8 mouse cellular contexts compared by ENCODE assay signal in genomic region chr10:128900698-128901097, GRCm38 (mm10). TPM values are rescaled to one million over a fixed set of nuclear protein-coding genes. Genes with fewer than 3 reads are reported as not detected.
DNase-seq lines count a peak whose midpoint lies in the region; ATAC-seq and TF ChIP-seq lines count a peak whose summit lies in the region.

TSS of gene Cd63 (plus strand) at chr10:128900989.

- H3K9ac ChIP-seq in intestine, embryonic 16.5 days (ENCODE audit: low read depth, low read length), result no peak within 1 kb of the TSS

- 0 out of 2 replicates have a peak, but pooled peaks have one; percentile 47 for ATAC-seq in intestine, embryonic 16.5 days
- ATAC-seq in megakaryocyte progenitor cell, adult 5-6 weeks (replicated peaks; ENCODE audit: poor library complexity), result peak; percentile 17; the same call in 1 of the 2 replicates
- no peak for ATAC-seq in inflammation-experienced regulatory T-cells, adult 6 months

- H3K4me1 ChIP-seq in bone marrow, adult 2 months (ENCODE audit: control insufficient read depth, insufficient read depth, low read length), result peaks cover 3% of the 10 kb centered on the region
- no peaks in the 10 kb centered on the region for H3K4me1 ChIP-seq in intestine, embryonic 16.5 days (ENCODE audit: control insufficient read depth, insufficient read depth, low read length)

- WGBS in bone marrow, adult 2 months, result 68% methylated on average over 3 of the region's 3 CpGs
- WGBS in intestine, embryonic 16.5 days, result 84% methylated on average over 3 of the region's 3 CpGs

- no peak for TF ChIP-seq POLR2A in bone marrow, adult 2 months (IDR thresholded peaks at IDR 0.05; ENCODE audit: borderline replicate concordance, control insufficient read depth, low read depth, low read length)

- H3K4me2 ChIP-seq in intestine, embryonic 16.5 days (ENCODE audit: low read depth, low read length), result no peak within 1 kb of the TSS

- H3K36me3 ChIP-seq in intestine, embryonic 16.5 days (ENCODE audit: control insufficient read depth, insufficient read depth, low read length), result no peaks in the 10 kb centered on the region

- no peak within 1 kb of the TSS for H3K4me3 ChIP-seq in layer of hippocampus, adult 2 months
- peak within 1 kb of the TSS; percentile 61 for H3K4me3 ChIP-seq in bone marrow, adult 2 months (replicated peaks; ENCODE audit: control insufficient read depth, low read depth, low read length)
- H3K4me3 ChIP-seq in intestine, embryonic 16.5 days (ENCODE audit: low read length), result no peak within 1 kb of the TSS

- no peaks in the 10 kb centered on the region for H3K9me3 ChIP-seq in intestine, embryonic 16.5 days (ENCODE audit: control insufficient read depth, low read length)

- TF ChIP-seq CTCF in layer of hippocampus, adult 2 months (conservative IDR thresholded peaks at IDR 0.05), result no peak
- no peak for TF ChIP-seq CTCF in bone marrow, adult 2 months (IDR thresholded peaks at IDR 0.05; ENCODE audit: control insufficient read depth, insufficient read depth, low read length)

- no peak within 1 kb of the TSS for H3K27ac ChIP-seq in layer of hippocampus, adult 2 months
- peak within 1 kb of the TSS; percentile 77 for H3K27ac ChIP-seq in bone marrow, adult 2 months (ENCODE audit: control insufficient read depth, insufficient read depth, low read depth, low read length, poor library complexity)
- no peak within 1 kb of the TSS for H3K27ac ChIP-seq in intestine, embryonic 16.5 days (ENCODE audit: low read length)

- H3K27me3 ChIP-seq in intestine, embryonic 16.5 days (replicated peaks; ENCODE audit: control insufficient read depth, insufficient read depth, low read length), result peaks cover 11% of the 10 kb centered on the region

- DNase-seq in layer of hippocampus, adult 2 months (ENCODE audit: low spot score in 2 of 2), result no peak
- no peak for DNase-seq in layer of hippocampus, adult 9-10 months (ENCODE audit: low spot score)
- DNase-seq in gastrocnemius, postnatal 4 days (ENCODE audit: low spot score in 2 of 2), result no peak
- no peak for DNase-seq in embryo, embryonic 11 days

RNA-seq across cellular contexts. Expression of gene Cd63, which starts in this region (rescaled TPM):
- 10 to 100 TPM; 71.0 to 81.9 TPM for total RNA-seq in layer of hippocampus, adult 2 months (2021)
- polyA plus RNA-seq in bone marrow, adult 2 months (2011; ENCODE audit: insufficient read depth, insufficient read length, low replicate concordance, missing spikeins), result 49.2 and 134 TPM in 2 replicates
- total RNA-seq in gastrocnemius, postnatal 4 days (2021), result 100 to 1,000 TPM; 311 to 352 TPM
- 794 TPM in 2 replicates for polyA plus RNA-seq in intestine, embryonic 16.5 days (2015; fragmentation: Nextera tagmentation; extraction: Ambion mirVana)
- total RNA-seq in megakaryocyte progenitor cell, adult 5-6 weeks (2015), result 210 and 275 TPM in 2 replicates
- total RNA-seq in megakaryocyte progenitor cell, adult 5-6 weeks (2017), result 143 and 180 TPM in 2 replicates
- 1 to 10 TPM in 1 of 3 experiments, under 1 TPM in 1, not detected in 1; 0.58 to 2.0 TPM for polyA plus RNA-seq in inflammation-experienced regulatory T-cells, adult 6 months (2017; shearing (Covaris generic))

Comparison
In these comparisons a context has a peak if more than half of its experiments do, and no peak if none do; other contexts are left out.
1. RNA of gene Cd63 (polyA plus RNA-seq): 794 TPM in intestine, embryonic 16.5 days and 49.2 to 134 TPM in bone marrow, adult 2 months; 0.58 to 2.0 TPM in inflammation-experienced regulatory T-cells, adult 6 months; every median in the first group is over 10 times any median in the second.